Mouse (Mus musculus) cerebellum, adult 11-12 months (tissue): ENCODE data around the gene Palld.
A peak's percentile ranks its signal among the peaks of the same experiment; 100 is the strongest.

ENCODE experiments used
- DNase-seq: peaks from one replicate; pipeline ENCODE4 v3.0.0; 2022

The Palld gene

DNA sequence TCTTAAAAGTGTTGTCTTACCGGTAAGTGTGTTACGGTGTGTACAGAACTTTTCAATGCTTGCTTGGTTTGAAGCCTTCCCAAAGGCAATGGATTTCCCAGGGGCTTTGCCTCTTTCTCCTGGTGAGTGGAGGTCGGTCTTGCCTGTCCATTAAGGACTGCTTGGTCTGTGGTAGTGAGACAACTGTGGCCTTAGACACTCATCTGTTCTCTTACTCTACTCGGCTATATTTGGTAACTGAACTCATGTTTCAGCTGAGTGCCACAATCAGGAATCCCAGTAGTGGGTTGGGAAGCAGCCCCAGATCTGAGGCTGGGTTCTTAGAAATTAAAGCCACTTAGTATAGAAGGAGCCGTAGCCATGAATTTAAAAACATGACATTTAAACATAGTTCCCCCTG is at the start of gene Palld:
Gene Palld (minus strand): TSS at position 170 of the 400 bp plus-strand sequence.
- DNase-seq: no peak

DNA sequence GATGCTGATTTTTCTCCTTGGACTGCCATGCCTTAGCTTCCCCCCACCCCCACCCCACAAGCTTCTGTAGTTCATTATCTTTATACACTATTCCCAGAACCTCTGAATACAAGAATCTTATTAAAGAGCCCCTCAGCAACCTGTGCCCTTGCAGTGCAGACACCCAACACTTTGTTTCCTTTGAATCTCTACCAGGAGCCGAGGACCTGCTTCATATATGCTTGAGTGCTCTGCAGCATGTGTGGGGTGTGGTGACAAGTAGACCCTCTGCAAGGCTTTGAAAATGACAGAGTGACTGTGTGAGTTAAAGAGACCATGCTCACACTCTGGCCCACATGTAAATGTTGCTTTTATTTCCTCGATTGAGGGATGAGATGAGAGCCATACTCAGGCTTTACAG is 35.1 kb upstream of the Palld start:
- DNase-seq: no peak

DNA sequence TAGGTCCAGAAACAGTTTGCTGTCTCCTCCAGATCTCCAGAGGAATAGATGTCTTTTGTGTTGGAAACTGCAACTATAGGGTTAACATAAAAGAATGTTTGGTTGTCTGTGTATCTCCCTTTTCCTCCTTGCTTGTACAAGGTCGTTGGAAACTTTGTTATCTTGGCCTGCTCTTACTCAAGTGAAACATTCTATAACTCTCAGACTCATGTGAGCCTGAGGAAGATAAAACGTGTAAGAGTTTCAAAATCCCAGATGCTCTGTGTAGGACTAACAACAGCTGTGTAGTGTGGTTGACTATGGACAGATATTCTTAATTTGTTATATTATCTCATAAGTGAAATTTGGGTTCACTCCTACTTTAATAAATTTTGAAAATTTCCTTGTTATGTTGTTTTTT is 30.8 kb upstream of the Palld start:
- no peak for DNase-seq

DNA sequence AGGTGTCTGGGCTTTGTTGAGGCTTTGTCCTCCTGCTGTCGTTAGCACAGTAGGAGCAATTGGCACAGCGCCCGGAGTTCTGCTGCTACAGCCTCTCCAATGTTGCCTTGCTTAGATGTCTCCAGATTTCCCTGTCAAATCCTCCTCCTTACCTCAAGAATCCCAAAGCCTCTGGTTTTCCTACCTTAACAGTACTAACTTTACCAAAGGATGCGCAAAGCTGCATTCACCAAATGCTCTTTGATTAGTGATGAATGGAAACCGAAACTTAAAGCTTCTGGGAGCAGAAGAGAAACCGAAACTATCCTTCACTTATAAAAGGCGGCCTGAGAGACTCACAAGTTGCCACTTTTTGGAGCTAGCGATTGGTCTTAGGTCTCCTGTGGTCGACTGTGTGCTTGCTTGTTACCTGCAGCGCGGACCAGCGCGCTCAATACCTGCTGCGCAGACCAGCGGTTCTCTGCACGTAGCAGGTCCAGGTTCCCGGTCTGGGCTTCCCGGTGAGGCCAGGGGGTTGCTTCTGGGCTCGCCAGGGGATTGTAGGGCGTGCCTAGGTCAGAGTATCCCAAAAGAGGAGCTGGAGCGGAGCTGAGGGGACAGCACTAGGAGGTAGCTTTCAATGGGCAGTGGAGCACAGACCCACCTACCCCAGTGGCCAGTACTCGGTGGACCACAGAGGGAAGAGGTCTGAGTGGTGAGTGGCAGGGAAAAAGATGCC is 25.4 kb upstream of the Palld start, which contains the start of gene Ddx60:
Gene Ddx60 (plus strand): TSS at position 311 of the 718 bp plus-strand sequence.
- DNase-seq: peak; percentile 5

DNA sequence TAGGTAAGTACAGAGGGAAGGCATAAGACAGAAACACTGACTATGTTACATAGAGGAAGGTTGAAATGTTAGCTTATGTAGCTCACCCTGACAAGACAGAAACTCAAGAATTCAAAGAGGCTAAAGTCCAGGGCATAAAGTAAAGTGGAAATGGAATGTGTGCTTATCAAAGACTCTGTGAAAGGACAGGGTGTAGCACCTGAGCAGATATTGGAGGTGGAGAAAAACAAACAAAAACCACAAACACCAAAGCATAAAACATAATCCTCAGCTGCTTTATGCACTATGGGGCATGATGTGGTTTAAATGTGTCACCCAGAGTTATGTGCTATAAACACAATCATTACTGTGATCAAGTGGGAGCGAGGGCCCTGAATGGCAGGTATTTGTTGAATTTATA is 22.0 kb upstream of the Palld start:
- no peak for DNase-seq

DNA sequence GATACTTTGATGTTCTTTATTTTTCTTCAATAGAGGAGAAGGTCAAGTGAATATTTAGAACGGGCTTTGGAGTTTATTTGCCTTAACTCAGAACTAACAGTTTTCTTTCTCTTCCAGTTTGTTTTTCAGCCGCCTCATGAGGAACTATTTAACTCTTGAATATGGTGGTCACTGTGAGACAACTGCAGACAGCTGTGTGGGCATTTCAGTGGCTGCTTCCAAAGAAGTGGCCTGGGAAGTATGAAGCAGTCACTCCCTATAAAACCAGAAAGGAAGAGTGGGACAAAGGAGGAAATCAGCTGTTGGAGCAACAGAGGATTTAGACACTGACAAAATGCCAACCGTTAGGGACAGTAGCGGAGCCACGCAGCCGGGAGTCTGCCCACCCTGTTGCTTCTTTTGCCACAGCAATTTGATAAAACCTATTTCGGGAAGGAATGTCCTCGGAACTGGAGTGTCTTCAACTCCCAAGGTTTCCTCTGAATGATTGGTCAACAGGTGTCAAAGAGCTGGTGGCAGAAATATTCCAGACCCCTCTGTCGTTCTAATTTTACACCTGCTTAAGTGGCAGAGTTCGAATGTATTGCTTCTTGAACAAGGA is 19.1 kb upstream of the Palld start:
- no peak for DNase-seq

DNA sequence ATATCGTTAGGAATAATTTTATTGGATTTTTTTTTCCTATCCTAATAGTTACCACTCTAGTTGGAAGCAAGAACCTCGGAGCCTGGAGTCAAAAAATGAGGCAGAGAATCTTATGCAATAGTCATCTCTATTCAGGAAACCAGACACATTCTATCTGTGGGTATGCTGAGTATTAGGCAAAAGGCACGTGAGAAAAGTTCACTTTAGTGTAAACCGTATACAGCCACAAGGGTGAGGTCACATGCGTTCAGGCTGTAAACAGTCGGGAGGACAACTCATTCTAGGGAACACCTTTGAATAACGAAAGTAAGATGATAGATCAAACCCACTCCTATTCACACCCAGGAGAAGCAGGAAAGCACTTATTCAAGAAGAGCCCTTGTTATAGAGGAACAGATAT is 17.9 kb upstream of the Palld start:
- DNase-seq: no peak

DNA sequence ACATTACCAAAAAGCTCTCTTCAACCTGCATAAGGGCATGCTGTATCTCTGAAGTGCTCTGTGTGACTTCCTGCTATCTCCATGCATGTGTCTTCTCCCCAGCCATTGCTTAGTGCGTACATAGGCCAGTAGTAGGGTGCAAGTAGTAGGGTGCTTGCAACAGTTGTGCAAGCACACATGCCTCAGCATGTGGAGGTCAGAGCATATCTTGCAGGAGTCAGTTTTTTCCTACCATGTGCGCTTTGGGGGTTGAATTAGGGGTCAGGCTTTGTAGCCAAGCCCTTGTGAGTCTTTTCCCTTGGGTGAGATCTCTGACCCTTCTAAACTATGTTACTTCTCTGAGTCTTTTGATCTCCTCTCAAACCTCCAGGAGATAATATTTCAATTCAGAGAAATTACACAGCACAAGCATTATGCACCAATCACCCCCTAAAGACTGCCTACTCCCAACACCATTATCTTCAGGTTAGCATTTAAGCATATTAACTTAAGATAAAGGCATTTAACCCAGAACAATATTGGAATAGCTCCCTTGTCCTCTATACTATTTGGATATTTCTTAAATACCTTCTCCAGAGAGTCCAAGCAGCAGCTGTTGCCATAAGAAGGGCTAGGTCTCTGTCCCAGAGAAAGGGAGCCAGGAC is 16.8 kb upstream of the Palld start:
- no peak for DNase-seq

DNA sequence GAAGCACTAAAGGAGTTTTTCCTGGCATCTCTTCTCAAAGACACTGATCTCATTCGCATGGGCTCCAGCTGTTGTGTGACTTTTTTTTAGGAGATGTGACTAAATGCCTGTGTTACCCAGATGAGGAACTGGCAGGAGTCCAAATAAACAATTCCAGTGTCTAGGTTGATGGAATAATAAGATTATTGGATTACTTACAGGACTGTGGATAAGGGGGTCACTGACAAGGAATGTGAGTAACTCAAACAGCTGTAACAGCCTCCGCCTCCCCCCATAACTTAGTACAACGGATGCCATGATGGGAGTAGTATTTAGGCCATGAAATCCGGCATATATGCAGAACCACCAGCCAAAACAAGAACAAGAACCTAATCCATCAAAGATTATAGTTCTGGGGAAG is 14.8 kb upstream of the Palld start:
- no peak for DNase-seq

DNA sequence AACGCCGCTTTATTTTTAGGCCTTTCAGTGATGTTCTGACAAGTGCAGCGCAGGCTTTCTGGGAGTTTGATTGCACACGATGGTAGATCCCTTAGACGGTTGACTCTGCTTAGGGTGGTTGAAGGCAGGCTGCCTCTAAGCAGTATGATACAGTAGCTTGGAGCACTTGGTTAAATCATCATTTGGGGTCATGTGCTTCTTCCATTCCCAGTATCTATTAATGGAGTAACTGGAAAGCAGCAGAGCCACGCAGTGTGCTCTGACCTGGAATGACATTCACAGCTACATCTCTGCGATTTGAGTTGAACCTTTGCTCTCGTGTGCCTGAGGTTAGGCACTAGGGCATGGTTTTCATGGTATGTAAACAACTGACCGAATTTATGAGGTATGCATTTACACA is 11.5 kb upstream of the Palld start:
- DNase-seq: no peak

DNA sequence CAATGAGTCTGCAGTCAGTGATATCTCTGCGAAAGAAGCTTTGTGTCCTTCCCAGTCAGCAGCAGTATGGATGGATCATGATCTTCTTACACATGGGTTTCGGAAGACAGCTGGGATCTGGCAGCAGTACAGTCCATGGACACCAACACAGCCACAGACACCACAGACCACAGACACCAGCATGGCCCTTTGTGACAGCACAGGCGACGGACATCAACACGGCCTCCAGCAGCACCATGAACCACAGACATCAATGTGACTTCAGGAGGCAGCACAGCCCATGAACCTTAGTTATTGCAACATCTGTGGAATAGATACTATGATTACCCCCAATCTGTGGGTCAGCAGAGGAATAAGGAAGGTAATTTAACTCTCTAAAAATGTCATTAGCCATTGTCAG is 10.3 kb upstream of the Palld start:
- DNase-seq: no peak

DNA sequence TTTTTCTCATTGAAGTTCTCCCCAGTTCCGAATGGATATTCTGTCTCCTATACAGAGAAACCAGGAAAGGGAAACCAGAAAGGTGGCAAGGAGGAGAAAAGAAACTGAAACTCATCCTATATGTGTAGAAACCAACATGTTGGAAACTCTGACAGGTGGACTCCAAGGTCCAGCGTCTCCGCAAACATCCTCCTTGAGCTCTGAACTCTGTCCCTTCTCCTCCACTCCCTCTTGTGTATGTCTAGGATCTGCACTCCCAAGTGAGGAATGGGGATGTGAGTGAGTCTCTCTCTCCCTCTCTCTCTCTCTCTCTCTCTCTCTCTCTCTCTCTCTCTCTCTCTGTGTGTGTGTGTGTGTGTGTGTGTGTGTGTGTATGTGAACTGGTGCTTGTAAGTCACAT is 6.8 kb upstream of the Palld start:
- DNase-seq: no peak

DNA sequence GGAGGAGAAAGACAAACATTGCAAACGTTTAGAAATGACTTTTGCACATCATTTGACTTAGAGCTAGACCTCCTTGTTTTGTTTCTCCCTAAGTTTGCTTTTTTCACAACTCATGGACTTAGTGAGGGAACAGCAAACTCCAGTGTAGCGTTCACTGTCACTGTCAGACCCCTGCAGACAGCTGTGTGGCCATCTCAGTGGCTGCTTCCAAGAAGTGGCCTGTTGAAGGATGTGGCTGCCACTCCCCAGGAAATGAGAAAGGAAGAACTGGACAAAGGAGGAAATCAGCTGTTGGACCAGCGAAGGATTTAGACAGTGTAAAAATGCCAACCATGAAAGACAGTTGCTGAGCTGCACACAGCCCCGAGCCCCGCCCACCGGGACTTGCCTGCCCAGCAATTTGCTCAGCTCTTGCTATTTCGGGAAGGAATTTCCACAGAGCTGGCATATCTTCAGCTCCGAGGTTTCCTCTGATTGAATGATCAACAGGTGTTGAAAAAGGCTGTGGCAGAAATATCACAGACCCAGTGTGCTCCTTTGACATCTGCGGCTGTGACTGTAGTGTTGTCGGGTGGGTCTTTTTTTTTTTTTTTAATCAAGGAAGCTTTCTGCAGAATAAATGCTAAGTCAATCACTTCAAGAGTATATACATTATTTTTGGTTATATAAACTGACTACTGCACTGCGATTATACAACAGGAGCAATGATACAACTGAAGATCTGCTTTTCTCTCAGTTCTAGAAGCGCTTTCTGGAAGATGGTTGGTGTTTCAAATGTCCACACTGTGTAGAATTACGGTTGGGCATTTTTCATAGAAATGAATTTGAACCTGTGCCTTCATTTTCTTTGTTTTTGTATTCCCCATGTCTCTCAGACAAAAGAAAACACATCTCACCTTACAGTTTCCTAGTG is 6.1 kb upstream of the Palld start:
- no peak for DNase-seq

DNA sequence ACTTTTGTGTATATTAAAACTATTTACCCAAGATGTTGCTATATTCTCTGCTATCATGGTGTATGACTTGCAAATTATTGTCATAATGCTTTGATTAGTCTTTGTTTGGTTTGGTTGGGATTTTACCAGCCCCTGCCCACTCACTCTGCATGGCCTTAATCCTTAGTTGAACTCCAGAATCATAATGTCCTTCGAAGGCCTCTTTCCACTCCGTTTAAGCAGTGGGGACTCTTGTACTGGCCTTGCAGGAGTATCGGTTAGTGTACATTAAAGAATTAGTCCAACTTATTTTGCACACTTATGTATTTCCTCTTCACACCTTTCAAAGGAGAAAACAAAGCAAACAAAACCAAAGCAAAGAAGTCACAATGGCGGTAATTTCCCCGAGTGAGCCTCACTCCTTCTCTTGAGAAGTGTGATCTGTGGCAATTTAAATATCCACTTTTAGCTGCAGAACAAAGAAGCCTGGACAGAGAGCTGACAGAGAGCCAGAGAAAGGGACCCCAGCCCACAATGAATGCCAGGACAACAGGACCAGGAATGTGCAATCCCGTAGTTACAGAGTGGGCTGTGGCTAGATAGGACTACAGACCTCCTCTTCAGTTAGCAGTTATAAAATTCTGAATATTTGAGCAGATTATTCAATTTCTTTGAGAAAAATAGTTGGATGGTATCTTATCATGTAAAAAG is 1.3 kb downstream of the Palld start:
- DNase-seq: no peak

DNA sequence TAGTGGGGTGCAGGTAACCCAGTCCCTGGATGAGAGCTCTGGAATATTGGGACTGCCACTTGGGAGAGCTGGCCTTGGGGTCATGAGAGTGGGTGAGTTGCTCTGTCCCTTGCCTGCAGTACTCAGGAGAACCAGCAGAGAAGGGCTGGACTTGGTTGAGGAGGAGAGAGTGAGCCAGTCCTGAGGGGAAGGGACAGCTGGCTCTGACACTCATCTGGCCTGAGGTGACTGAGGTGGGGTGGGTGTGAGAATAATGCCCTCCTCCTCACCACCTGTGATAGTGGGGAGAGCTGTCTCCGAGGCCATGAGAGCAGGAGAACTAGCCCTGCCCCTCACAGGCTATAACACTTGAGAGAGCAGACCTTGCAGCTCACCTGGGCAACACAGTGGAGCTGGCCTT is 5.1 kb downstream of the Palld start:
- DNase-seq: no peak

DNA sequence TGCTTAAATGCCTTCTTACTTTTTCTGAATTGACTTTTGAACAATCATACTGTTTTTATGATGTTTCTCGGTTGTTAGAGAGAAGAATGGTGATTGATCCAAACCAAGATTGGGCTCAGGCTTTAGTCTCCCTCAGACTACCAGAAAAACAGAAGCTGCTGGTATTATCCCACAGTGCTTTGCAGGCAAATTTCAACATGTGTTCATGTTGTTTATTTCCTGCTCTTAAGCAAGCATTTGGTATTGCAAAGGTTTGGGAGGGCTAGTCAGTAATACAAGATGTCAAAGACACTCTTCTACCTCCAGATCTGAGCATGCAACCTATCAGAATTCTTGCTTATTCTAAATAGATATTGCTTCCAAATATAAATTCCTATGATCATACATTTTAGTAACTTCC is 5.7 kb downstream of the Palld start:
- DNase-seq: no peak

DNA sequence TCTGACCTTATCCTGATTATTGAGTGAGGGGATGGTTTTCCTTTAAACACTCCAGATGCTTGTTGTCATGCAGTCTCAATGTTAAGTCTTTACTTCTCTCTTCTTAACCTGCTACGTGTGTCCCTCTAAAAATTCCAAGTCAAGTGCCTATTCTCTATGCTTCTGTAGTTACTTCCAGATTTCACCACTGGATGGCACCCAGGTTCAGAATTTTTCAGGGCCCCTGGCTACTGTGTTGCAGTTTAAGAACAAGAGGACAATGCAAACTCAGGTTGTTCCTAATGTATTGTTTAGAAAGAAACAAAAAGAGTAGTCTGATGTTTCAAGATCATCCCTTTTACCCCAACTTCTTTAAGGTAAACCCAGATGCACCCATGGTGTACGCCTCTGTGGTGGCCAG is 8.4 kb downstream of the Palld start:
- DNase-seq: no peak

DNA sequence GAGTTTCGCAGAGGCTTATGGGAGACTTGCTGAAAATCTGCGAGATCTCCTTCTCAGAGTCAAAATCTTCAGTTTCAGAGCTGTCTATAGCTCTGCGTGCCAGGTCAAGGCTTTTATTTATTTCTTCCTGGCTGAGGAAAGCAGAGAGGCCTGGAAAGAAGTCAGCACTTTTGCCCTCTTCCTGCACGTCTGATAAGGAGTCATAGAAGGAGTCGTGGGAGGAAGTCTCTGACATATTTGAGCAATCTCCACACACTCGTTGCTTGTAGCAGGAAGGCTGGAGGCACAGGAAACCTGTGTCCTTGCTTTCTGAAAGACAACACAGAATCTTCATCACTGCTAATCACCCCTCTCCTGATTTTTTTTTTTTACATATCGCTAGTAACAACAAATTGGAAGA is 24.9 kb downstream of the Palld start:
- no peak for DNase-seq

DNA sequence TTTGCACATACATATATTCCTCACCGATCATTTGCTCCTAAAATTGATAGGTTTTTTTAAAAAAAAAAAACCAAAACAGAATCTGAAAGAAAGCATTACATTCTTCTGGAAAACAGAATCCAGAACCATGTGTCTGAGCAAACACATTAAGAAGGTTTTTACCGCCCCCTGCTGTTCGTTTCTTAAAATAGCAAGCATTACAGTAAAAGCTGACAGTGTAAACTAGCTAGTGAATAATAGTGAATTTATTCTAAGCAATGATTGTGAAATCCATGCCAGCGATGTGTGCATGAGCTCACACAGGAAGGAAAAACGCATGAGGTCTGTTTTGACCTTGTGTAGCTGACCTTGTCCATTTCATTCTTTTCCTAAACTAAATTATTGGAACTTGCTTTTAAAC is 27.2 kb downstream of the Palld start:
- no peak for DNase-seq

DNA sequence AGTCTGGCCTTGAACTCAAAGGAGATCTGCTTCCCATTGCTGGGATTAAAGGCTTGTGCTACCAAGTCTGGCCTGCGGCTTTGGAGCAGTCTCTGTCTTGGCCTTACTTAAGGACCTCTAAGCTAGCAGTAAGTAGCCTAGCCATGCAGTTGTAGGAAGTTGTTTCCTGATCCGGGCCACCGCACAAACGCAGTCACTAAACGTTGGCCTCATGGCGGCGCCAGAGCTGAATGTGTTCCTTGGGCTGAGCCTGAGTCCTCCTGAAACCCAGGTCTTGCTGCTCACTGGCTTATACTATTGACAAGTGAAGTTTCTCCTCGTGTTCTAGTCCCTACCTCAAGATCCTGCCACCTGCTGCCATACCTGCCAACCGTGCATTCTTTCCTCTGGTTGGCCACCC is 28.5 kb downstream of the Palld start:
- DNase-seq: no peak

DNA sequence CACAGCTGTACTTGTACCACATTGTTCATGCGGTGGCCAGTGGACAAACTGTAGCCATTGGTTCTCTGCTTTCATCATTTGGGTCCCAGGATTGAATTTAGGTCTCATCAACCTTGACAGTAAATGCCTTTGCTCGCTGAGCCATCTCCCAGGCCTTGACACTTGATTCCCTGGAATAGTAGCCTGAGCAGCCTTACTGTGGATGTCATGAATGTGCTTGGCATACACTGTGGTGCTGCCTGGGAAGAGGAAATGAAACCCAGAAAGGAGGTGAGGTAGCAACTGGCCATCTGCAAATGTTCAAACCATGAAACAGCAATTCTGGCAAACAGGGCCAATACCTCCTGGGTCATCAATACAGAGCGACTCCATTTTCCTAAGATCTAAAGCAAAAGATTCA is 34.0 kb downstream of the Palld start:
- DNase-seq: no peak

DNA sequence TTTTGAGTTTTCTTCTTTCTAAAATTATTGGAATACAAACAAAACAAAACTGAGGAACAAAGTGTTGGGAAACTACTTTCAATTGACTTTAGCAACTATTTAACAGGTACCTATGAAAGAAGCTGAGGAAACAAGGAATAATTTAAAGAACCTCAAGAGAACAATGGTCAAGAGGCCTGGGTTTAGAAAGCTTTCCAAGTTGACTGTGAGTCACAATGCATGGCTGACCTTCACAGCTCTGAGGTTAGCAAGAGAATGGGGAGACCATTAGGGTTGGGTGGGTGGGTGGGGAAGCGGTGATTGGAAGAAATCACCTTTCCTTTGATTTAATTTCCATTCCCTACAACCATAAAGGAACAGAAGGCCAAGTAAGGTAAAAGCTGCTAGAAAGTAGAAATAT is 35.6 kb downstream of the Palld start:
- DNase-seq: no peak

DNA sequence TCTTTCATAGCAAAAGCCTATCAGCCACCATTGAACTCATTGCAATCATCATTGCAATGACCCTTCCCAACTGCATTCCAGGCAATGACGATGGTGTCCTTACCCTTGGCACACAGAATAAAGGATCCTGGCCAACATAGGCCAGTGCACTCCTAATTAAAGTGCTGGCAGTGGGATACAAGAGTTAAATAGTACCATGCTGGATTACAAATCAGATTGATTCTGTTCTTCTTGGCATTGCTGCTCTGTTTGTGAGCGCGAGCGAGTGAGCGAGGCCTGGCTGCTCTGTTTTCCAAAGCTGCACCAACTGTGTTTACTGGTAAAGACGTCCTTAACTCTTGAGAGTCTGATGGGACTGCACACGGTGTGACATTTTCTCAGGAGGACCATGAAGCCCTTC is 37.1 kb downstream of the Palld start:
- DNase-seq: no peak
